Mouse (Mus musculus) layer of hippocampus, adult 18-20 months (tissue): Measurements from ENCODE around the gene Rps5. TPM values are rescaled to one million over a fixed set of nuclear protein-coding genes. Genes with fewer than 3 reads are reported as not detected.
"Not testable (repeated sequence)": the region's sequence is repeated elsewhere in the genome, so short reads cannot be mapped to it uniquely, and the experiment has no call there.

Source experiments
- DNase-seq, 2 experiments: peaks; one replicate each; pipeline ENCODE4 v3.0.0; 2022; ENCODE audit warnings: low spot score in 2 of 2
- total RNA-seq, 2 experiments: library from RNA; stranded (reverse); gene quantifications; 2 replicates each; pipeline ENCODE4 v1.2.3; 2021

Rps5 gene
- total RNA-seq, 2 experiments from 2014 or later, result 427 to 466 TPM

DNA sequence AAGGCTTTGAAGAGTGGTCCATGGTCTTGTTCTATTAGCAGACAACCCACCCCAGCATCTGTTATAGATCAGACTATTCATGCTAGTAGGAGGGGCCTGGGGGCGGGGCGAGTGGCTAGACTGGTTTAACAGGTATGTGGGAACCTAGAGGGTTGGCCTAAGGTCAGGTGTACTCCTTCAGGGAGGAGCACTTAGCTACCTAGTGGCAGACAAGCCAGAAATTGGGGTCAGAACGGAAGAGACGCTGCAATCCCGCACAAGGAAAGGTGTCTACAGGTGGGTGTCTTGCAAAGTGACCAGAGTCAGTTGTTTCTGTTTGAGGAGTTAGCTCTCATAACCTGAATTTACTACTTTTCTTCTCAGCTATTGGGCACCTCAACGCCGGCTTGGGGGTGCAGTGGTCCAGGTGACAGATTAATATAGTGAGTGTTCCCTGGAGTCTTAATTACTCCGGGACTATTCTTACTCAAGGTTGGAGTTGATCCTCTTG lies 5.1 kb downstream of the Rps5 start, which contains the start of gene Rnf225:
TSS of gene Rnf225 (plus strand) at position 226 of the 490 bp plus-strand sequence.
- no peak for DNase-seq

DNA sequence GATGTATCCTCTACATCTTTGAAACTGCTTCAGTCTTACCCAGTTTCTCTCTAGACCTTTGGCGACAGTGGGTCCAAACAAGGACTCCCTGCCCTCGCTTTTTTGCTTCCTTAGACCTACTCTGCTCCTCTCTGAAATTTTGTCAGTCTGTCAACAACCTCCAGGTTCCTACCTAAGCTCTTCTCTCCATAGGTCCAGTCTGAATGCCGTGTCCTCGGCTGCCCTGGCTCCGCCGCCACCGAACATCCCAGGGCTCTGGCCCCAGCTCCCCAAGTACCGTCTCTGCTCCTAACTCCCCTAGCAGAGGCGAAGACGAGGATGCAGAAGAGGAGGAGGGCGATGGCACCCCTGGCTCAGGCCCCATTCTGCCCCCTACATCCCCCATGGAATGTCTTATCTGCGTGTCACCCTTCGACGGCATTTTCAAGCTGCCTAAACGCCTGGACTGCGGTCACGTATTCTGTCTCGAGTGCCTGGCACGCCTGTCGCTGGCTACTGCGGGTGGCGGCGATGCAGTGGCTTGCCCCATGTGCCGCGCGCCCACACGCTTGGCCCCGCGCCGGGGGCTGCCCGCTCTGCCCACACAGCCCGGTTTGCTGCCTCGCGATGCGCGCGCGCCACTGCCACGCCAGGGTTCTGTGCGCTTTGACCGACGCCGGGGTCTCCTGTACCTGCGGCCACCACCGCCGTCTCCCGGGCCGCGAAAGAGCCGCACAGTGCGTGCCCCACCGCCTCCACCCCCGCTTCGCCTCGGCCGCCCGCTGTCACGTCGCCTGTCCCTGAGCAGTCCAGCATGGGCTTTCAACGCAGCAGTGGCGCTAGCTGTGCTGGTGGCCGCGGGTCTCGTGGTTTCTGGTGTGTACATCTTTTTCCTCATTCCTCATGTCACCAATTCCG lies 5.9 kb downstream of the Rps5 start:
- no peak for DNase-seq

DNA sequence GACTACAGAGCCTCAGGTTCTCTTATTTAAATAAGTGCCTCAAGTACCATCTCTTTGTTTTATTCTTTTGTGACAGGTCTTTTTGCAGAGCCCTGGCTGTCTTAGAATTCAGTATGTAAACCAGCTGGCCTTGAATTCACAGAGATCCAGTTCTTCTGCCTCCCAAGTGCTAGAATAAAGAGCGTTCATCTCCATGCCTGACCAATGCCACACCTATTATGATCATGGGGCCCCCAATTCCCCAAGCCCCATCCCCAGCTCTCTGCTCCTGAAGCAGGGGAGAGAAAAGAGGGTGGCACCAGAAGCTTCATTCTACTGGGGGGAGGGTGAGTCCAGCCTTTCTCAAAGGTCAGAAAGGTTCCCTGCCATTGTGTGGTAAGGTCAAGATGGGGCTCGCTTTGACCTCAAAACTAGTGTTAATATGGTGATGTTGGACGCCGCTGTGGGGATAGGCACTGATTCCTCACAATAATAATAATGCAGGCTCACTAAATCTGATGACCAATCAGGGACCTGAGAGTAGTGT lies 11.6 kb downstream of the Rps5 start:
- no peak for DNase-seq

DNA sequence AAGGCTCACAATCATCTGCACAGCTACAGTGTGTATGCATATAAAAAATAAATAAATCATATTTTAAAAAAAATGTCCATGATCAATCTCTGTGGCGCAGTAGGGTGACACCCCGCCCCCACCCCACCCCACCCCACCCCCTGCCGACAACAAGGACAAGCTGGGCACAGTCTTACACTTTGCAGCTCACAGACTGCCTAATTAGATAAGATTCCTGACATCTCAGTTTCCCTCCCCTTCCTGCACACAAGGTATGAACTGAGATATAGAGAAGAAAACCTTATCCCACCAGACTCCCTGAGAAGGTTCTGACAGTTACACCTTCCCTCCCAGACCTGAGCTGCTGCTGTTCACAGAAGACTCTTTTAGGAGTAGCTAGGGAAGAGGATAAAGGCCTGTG lies 12.7 kb downstream of the Rps5 start:
- no peak for DNase-seq

DNA sequence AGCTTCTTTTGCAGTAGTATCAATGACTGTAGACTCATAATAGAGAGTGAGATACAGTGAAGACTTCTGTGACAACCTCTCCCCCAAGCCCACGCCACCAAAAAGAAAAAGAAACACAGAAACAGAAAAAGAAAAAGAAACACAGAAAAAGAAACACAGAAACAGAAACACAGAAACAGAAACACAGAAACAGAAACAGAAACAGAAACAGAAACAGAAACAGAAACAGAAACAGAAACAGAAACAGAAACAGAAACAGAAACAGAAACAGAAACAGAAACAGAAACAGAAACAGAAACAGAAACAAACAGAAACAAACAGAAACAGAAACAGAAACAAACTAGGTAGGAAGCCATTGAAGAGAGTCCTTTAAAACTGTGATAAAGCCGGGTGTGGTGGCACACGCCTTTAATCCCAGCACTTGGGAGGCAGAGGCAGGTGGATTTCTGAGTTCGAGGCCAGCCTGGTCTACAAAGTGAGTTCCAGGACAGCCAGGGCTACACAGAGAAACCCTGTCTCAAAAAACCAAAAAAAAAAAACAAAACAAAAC lies 15.2 kb downstream of the Rps5 start:
- not testable (repeated sequence) for DNase-seq

DNA sequence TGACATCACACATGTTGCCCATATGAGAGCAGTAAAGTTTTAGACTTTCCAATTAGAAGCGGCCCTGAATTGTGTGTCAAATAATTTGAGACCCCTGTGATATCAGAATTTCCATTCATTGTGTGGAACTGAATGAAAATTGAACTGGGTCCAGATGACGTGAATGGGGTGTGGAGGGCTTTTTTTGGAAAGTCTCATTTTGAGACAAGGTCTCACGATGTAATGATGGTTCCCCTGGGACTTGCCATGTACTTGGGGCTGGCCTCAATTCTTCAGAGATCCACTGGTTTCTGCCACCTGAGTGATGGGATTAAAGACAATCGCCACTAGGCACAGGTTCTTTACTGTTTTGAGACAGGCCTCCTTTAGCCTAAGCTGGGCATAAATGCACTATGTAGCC lies 18.5 kb downstream of the Rps5 start:
- no peak for DNase-seq

DNA sequence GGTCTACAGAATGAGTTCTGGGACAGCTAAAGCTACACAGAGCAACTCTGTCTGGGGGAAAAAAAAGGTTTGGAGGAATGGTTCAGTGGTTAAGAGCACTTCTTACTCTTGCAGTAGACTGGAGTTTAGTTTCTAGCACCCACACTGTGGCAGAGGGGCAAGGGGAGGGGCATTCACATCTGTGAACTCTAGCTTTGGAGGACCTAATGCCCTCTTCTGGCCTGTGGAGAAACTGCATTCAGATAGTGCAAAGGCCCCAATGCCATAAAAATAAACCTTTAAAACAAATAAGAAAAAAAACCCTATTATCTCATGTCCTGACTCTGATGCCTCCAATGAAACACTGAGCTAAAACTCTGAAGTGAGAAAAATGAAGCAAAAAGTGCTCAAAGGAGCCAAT lies 21.4 kb downstream of the Rps5 start:
- DNase-seq, result no peak

DNA sequence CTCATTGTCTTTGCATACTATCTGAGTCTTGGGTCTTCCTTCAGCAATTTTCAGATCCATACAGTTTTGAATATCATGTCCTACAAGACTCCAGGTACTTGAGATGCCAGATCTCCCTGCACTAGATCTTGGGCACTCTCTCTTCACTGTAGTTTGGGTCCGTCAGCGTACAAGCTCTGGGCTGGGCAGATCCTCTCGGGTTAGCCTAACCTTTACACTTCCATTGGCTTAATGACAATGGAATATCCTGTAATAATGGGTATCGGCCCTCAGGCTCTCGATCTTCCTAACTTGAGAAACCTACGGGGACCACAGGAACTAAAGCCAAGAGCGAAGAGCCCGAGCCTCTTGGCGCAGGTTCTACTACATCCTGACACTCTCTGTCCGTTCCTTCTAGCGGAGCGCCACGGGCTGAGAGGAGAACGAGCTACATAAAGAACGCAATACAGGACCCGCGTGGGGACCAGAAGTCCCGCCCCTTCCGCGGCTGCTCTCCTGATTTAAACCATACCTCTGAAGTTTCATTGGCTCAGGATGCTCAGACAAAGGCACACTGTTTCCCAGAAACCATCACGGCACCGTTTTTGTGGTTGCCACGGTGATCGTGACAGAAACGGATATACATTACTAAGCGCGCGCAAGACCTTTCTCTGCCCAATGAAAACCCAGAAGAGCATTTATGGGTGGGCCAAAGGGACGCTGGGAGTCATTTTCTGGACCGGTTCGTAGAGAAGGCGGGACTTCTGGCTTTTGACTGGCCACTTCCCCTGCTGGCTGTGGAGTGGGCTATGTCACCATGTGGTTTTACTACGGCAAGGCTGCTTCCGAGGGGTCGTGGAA lies 27.2 kb downstream of the Rps5 start:
- DNase-seq, result peak; percentile 96 to 99

DNA sequence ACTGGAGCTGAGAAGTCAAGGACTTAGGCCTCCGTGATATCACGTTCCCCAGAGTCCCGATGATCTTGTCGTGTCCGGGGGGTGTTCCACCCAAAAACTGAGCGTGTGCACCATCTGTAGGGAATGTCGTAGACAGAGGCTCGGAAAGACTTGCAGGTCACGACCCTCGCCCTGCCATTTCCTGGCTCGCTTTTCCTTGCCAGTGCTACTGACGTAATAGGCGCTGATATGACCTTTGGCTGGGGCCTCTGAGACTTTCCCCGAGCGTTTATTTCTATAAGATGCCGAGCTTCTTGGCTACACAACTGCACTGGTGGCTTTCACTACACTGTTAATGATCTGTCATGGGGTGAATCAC lies 27.8 kb downstream of the Rps5 start:
- no peak for DNase-seq

DNA sequence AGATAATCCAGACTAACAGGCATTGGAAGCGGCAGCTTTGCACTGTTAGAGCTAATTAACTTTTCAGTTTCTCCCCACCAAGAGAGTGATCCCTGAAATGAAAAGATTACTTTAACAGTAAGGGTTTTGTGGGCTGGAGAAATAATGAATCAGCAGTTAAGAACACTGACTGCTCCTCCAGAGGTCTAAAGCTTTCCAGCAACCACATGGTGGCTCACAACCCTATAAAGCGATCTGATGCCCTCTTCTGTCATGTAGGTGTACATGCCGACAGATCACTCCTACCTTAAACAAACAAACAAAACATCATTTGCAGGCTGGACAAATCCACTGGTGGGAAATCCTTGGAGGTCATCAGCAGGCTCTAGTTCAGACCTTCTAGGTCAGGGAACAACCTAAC lies 32.8 kb downstream of the Rps5 start:
- no peak for DNase-seq

DNA sequence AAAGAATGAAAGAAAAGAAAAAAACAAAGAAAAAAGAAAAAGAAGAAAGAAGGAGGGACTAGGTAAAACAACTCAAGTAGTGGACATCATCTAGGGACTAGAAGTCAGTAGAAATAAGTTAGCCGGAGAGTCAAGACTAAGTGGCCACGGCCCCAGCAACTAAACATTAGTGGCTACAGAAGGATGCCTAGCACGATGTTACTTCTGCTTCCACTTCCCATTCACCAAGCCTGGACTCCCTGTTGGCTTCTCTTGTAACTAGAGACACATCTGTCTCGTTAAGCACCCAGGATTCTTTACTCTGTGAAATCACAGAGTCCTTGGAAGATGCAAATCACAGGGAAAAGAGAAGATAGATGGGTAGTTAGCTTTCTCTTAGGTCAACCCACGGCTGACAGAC lies 35.4 kb downstream of the Rps5 start:
- DNase-seq, result no peak

DNA sequence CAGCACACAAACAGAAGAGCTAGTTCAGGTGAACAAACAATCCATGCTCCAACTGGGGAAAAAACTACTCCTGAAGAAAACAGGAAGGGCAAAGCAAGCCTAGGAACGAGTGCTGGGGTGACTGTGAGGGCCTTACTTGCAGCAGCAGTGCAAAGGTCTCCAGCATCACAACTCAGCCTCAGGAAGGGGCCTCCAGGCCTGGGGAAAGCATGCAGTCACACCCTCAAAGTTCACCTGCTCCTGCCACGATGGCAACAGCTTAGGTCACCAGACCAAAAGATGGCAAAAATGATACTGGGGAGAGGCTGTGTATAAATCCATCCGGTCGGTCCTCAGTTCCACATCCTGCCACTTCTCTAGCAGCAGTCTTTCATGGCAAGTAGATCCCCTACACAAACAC lies 36.9 kb downstream of the Rps5 start:
- no peak for DNase-seq

DNA sequence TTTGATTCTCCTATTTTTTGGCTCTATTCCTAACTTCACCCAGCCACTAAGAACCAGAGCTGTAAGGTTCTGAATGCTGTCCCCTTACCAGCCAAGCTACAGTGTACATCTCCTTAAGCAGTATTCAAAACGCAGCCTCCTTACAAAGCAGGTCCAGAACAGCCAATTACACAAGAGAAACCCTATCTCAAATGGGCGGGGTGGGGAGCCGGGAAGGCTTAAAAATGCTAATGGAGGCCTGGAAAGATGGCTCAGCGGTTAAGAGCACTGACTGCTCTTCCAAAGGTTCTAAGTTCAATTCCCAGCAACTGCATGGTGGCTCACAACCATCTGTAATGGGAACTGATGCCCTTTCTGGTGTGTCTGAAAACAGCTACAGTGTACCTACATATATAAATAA lies 37.6 kb downstream of the Rps5 start:
- DNase-seq, result no peak

DNA sequence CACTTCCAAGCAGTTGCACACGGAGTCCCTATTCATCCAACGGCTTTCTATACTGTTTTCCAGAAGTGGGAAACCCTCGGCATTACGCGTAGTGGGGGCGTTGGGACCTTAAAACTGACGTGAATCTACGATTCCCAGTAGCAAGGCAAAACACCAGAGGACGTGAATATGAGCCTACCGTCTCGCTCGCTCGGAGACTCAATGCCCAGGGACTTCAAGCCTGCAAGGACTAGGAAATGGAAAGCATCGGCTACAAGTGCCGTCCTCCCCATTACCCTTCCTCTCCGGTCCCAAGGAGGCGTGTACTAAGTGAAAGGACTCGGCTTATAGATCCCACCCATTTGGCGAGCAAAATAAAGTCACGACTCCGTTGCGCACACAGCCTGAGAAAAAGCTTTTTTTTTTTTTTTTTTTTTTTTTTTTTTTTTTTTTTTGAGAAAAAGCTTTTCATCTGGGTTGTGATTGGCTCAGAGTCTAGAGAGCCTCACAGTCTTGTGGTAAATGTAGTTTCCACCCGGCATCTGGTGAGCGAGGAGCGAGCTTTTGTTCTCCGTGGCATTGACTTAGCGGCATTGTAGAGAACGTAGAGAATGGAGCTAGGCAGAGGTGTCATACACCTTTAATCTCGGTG lies 39.5 kb downstream of the Rps5 start:
- DNase-seq, result peak; percentile 41 to 73

DNA sequence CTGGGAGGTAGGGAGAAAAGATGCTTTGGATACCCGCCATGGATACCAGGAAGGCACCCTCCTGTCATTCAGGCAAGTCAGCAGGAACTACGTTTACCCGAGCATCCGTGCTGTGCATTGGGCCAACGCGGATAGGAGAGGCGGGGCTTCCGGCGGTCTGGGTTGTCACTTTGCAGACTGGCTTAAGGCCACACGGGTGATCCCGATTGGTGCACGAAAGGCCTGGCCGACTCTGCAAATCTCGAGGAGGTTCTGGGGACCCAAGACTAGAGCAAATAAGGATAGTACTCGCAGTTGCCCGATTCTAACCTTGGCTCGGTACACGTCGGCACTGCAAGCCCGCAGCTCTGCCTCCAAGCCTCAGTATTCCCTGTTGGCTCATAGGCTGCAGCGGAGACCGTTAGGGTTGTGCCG lies 43.6 kb downstream of the Rps5 start, which contains the start of gene Zfp324:
TSS of gene Zfp324 (plus strand) at position 161 of the 414 bp plus-strand sequence.
- peak; percentile 89 to 95 for DNase-seq

DNA sequence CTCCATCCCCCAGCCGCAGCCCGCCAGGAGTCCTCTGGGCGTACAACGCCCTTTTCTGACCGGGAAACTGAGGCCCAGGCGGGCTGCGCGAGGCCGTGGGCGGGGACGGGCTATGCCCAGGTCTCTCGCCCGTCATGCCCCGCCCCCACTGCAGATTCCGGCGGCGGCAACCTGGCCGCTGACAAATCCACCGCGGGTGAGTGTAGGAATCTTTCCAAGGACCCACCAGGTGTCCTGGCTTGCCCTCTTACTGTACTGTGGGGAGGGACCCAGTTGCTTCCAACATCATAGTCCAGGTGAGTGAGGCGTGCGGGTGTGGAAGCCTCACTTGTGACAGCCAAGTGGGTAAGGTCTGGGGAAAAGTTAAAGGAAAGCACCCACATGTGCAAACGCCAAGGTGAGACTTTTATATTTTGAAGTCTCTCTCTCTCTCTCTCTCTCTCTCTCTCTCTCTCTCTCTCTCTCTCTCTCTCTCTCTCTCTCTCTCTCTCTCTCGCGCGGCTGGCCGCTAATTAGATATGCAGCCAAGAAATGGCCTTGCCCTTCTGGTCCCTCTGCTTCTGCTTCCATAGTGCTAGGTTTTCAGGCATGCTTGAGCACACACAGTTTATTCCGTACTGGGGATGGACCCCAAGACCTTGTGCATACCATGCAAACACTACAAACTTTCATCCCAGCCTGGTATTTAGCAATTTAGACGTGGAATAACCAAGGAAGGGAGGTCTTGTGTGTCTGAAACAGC lies 44.2 kb downstream of the Rps5 start:
- peak in 1 of 2 experiments; percentile 33 for DNase-seq

DNA sequence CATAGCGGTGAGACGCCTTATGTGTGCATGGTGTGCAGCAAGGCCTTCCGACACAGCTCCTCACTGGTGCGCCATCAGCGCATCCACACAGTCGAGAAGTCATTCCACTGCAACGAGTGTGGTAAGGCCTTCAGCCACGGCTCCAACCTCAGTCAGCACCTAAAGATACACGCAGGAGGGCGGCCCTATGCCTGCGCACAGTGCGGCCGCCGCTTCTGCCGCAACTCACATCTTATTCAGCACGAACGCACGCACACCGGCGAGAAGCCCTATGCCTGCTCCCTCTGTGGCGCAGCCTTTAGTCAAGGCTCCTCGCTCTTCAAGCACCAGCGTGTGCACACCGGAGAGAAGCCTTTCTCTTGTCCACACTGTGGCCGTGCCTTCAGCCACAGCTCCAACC lies 48.8 kb downstream of the Rps5 start:
- no peak for DNase-seq
